Mouse (Mus musculus): ENCODE measurements around the gene Filip1.

DNA sequence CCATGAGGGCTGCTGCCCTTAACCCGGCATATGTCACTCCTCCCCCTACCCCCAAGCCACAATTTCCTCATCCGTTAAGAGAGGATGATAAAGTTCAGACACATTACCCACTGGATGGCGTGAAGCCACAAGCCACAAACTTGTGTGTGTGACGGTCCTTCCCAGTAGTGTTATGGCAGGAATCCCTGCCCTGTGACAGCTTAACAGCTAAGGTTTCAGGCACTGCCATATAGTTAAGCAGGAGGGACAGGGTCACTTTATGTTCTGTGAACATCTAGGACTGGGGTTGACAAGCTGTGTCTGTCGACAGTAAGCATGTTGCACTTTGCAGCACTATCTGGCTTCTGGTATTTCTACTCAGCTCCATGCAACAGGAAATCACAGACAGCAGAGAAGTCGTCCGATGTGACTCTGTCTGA is 93.3 kb downstream of the Filip1 start:
- TF ChIP-seq CTCF (IDR thresholded peaks at IDR 0.05; ENCODE audit: borderline replicate concordance, insufficient read depth, low read depth, low read length) (no peak), POLR2A (IDR thresholded peaks at IDR 0.05; ENCODE audit: borderline replicate concordance, insufficient read depth, low read length) (no peak)
